Mouse (Mus musculus) embryonic fibroblast, embryonic 13.5 days (primary cell): Measurements from ENCODE around the gene Erbb3. TPM values are rescaled to one million over a fixed set of nuclear protein-coding genes. Genes with fewer than 3 reads are reported as not detected.

Experiments used
- H3K27ac ChIP-seq: 2 replicates; pipeline ENCODE4 v1.5.1; 2012; ENCODE audit warnings: low read length, control low read depth, inconsistent platforms; ENCODE audit not compliant: insufficient read depth
- H3K4me1 ChIP-seq: 2 replicates; pipeline ENCODE4 v1.6.1; 2011; ENCODE audit warnings: low read length; ENCODE audit not compliant: control insufficient read depth, insufficient read depth
- H3K4me3 ChIP-seq: 2 replicates; pipeline ENCODE4 v1.5.1; 2011; ENCODE audit warnings: mild to moderate bottlenecking, control low read depth, low read length; ENCODE audit not compliant: insufficient read depth
- CTCF ChIP-seq: IDR thresholded peaks from 2 replicates; pipeline ENCODE4 v1.5.1; 2011; ENCODE audit warnings: mild to moderate bottlenecking, control low read depth, low read length, moderate library complexity, borderline replicate concordance; ENCODE audit not compliant: insufficient read depth
- POLR2A ChIP-seq: IDR thresholded peaks from 2 replicates; pipeline ENCODE4 v1.6.1; 2011; ENCODE audit warnings: low read depth, mild to moderate bottlenecking, control low read depth, low read length, moderate library complexity
- polyA plus RNA-seq: library from polyadenylated mRNA; stranded (reverse); fragments of >200 nt; gene quantifications from 2 replicates; pipeline ENCODE4 v1.2.4, GENCODE M21; 2011; ENCODE audit warnings: low read depth; ENCODE audit not compliant: missing spikeins, insufficient read length

The Erbb3 gene
- polyA plus RNA-seq, 1 experiment = 0.70 TPM

- TF ChIP-seq POLR2A = no peak
- peak; percentile 38; the same call in 1 of the 2 replicates for TF ChIP-seq CTCF
- Histone ChIP-seq H3K27ac (no peak overlapping the region), H3K4me1 (no peaks in the 10 kb centered on the region), H3K4me3 (no peak overlapping the region)
Observed at GRCm38 (mm10) chr10:128518833-128519232, 70.6 kb downstream of the Erbb3 start.

Other genes with a start within 250 kb of the Erbb3 start
- 20.5 and 24.6 TPM in 2 replicates for gene Coq10a, start 220.7 kb downstream of the Erbb3 start, polyA plus RNA-seq
- gene Ankrd52, start 212.5 kb downstream of the Erbb3 start, polyA plus RNA-seq = 59.1 and 63.1 TPM in 2 replicates
- gene Slc39a5, start 188.4 kb downstream of the Erbb3 start, polyA plus RNA-seq = not detected in 2 replicates
- gene Nabp2, start 178.2 kb downstream of the Erbb3 start, polyA plus RNA-seq = 42.0 and 44.9 TPM in 2 replicates
- gene Rnf41, start 178.0 kb downstream of the Erbb3 start, polyA plus RNA-seq = 42.1 and 45.6 TPM in 2 replicates
- 100 and 117 TPM in 2 replicates for gene Smarcc2, start 130.4 kb downstream of the Erbb3 start, polyA plus RNA-seq
- gene Myl6, start 95.5 kb downstream of the Erbb3 start, polyA plus RNA-seq = 2,243 and 2,568 TPM in 2 replicates
- 9.4 and 10.6 TPM in 2 replicates for gene Myl6b, start 91.0 kb downstream of the Erbb3 start, polyA plus RNA-seq
- 75.2 and 83.3 TPM in 2 replicates for gene Esyt1, start 63.8 kb downstream of the Erbb3 start, polyA plus RNA-seq
- gene Zc3h10, start 41.9 kb downstream of the Erbb3 start, polyA plus RNA-seq = 4.7 and 6.0 TPM in 2 replicates
- 2,862 and 3,188 TPM in 2 replicates for gene Rpl41, start 40.3 kb downstream of the Erbb3 start, polyA plus RNA-seq
- gene Pa2g4, start 23.7 kb downstream of the Erbb3 start, polyA plus RNA-seq = 146 and 152 TPM in 2 replicates
- gene Rps26, start 37.1 kb upstream of the Erbb3 start, polyA plus RNA-seq = 1,073 and 1,205 TPM in 2 replicates
- 2.3 and 4.8 TPM in 2 replicates for gene Ikzf4, start 56.3 kb upstream of the Erbb3 start, polyA plus RNA-seq
- gene Suox, start 84.4 kb upstream of the Erbb3 start, polyA plus RNA-seq = 14.3 and 15.7 TPM in 2 replicates
- gene Rab5b, start 106.6 kb upstream of the Erbb3 start, polyA plus RNA-seq = 88.8 and 96.7 TPM in 2 replicates
- gene Pmel, start 114.5 kb upstream of the Erbb3 start, polyA plus RNA-seq = 0.68 and 0.87 TPM in 2 replicates
- gene Cdk2, start 115.4 kb upstream of the Erbb3 start, polyA plus RNA-seq = 49.3 and 66.6 TPM in 2 replicates
- gene Dgka, start 155.2 kb upstream of the Erbb3 start, polyA plus RNA-seq = 14.6 and 19.0 TPM in 2 replicates
- 29.5 and 38.2 TPM in 2 replicates for gene Pym1, start 158.2 kb upstream of the Erbb3 start, polyA plus RNA-seq
- 43.6 and 54.0 TPM in 2 replicates for gene Mmp19, start 201.3 kb upstream of the Erbb3 start, polyA plus RNA-seq
- gene Dnajc14, start 214.4 kb upstream of the Erbb3 start, polyA plus RNA-seq = 55.5 and 59.0 TPM in 2 replicates
- gene Tmem198b, start 214.7 kb upstream of the Erbb3 start, polyA plus RNA-seq = 34.4 and 44.8 TPM in 2 replicates
- gene Sarnp, start 227.7 kb upstream of the Erbb3 start, polyA plus RNA-seq = 106 and 112 TPM in 2 replicates
- 30.4 and 31.2 TPM in 2 replicates for gene Ormdl2, start 232.0 kb upstream of the Erbb3 start, polyA plus RNA-seq